Mouse (Mus musculus) CH12.LX (cell line): ENCODE measurements around the gene Hoxc4. TPM values are rescaled to one million over a fixed set of nuclear protein-coding genes. Genes with fewer than 3 reads are reported as not detected.

ENCODE experiments used
- DNase-seq: peaks from one replicate; pipeline ENCODE4 v3.0.0-alpha.2; 2013; ENCODE audit errors: extremely low read depth
- H3K27ac ChIP-seq: 2 replicates; pipeline ENCODE4 v1.5.1; 2012; ENCODE audit warnings: low read depth, mild to moderate bottlenecking, control low read depth, moderate library complexity; ENCODE audit not compliant: insufficient read depth
- H3K27me3 ChIP-seq: replicated peaks from 2 replicates; pipeline ENCODE3; 2012; ENCODE audit warnings: inconsistent platforms
- H3K36me3 ChIP-seq, 2 experiments: replicated peaks in 1 of 2; 2 replicates each; pipeline versions ENCODE3 to v1.6.1; 2012; ENCODE audit warnings: inconsistent platforms in 1 of 2, low read length in 1 of 2, mild to moderate bottlenecking in 1 of 2, mixed read lengths in 1 of 2, moderate library complexity in 1 of 2; ENCODE audit not compliant: control insufficient read depth in 1 of 2, insufficient read depth in 1 of 2
- H3K4me1 ChIP-seq, 2 experiments: 2 replicates each; pipeline ENCODE4 v1.6.1; 2012; ENCODE audit warnings: inconsistent platforms in 1 of 2, moderate library complexity in 1 of 2; ENCODE audit not compliant: insufficient read depth in 2 of 2, control insufficient read depth in 1 of 2
- H3K4me2 ChIP-seq: 2 replicates; pipeline ENCODE4 v1.6.1; 2012; ENCODE audit warnings: low read depth, mild to moderate bottlenecking, control low read depth; ENCODE audit not compliant: poor library complexity, insufficient read depth, severe bottlenecking
- H3K4me3 ChIP-seq, 3 experiments: fragments of 150-350 bp in 1 of 3; sonication (generic) in 1 of 3; replicated peaks in 1 of 3; 2 replicates each; pipeline versions ENCODE3 to v1.5.1; 2011 to 2012; ENCODE audit warnings: low read depth in 2 of 3, low read length in 2 of 3, mild to moderate bottlenecking in 2 of 3, moderate library complexity in 2 of 3, control low read depth in 1 of 3, improper control_type of control experiment in 1 of 3, inconsistent platforms in 1 of 3, mixed read lengths in 1 of 3; ENCODE audit not compliant: poor library complexity in 1 of 3
- H3K79me2 ChIP-seq: replicated peaks from 2 replicates; pipeline ENCODE4 v1.6.1; 2012; ENCODE audit warnings: mild to moderate bottlenecking, moderate library complexity; ENCODE audit not compliant: control insufficient read depth, poor library complexity, insufficient read depth, severe bottlenecking; ENCODE audit errors: extremely low read depth
- H3K9ac ChIP-seq: 2 replicates; pipeline ENCODE4 v1.6.1; 2012; ENCODE audit warnings: low read depth, mild to moderate bottlenecking, control low read depth, moderate library complexity; ENCODE audit not compliant: insufficient read depth
- H3K9me3 ChIP-seq: replicated peaks from 2 replicates; pipeline ENCODE3; 2012; ENCODE audit warnings: low read length, inconsistent platforms, mixed read lengths
- BHLHE40 ChIP-seq: IDR thresholded peaks from 2 replicates; pipeline ENCODE4 v1.6.1; 2011; ENCODE audit warnings: mild to moderate bottlenecking, low read depth, low read length, improper control_type of control experiment
- CHD2 ChIP-seq: IDR thresholded peaks from 2 replicates; pipeline ENCODE4 v1.6.1; 2011; ENCODE audit warnings: low read length, improper control_type of control experiment
- CTCF ChIP-seq, 2 experiments: IDR thresholded peaks in 1 of 2; conservative IDR thresholded peaks in 1 of 2; 2 replicates each; pipeline ENCODE4 v1.5.1; 2011 to 2012; ENCODE audit warnings: low read depth in 2 of 2, low read length in 2 of 2, improper control_type of control experiment in 1 of 2, inconsistent platforms in 1 of 2, mild to moderate bottlenecking in 1 of 2, moderate library complexity in 1 of 2
- E2F4 ChIP-seq: IDR thresholded peaks from 2 replicates; pipeline ENCODE4 v1.6.1; 2011; ENCODE audit warnings: low read depth, low read length, improper control_type of control experiment; ENCODE audit not compliant: insufficient replicate concordance
- ELF1 ChIP-seq: IDR thresholded peaks from 2 replicates; pipeline ENCODE4 v1.6.1; 2014; ENCODE audit warnings: low read depth, mild to moderate bottlenecking, inconsistent platforms, low read length, improper control_type of control experiment
- GABPA ChIP-seq: IDR thresholded peaks from 2 replicates; pipeline ENCODE4 v1.6.1; 2012; ENCODE audit warnings: low read depth, low read length, improper control_type of control experiment, inconsistent platforms; ENCODE audit not compliant: insufficient replicate concordance
- HCFC1 ChIP-seq: IDR thresholded peaks from 2 replicates; pipeline ENCODE4 v1.6.1; 2012; ENCODE audit warnings: low read depth, mild to moderate bottlenecking, inconsistent platforms, low read length, improper control_type of control experiment
- IRF4 ChIP-seq: IDR thresholded peaks from 2 replicates; pipeline ENCODE4 v1.6.1; 2014; ENCODE audit warnings: low read depth, mild to moderate bottlenecking, inconsistent platforms, low read length, improper control_type of control experiment
- JUND ChIP-seq: conservative IDR thresholded peaks from 2 replicates; pipeline ENCODE4 v1.6.1; 2011; ENCODE audit warnings: low read depth, low read length, improper control_type of control experiment
- MAX ChIP-seq: IDR thresholded peaks from 2 replicates; pipeline ENCODE4 v1.6.1; 2011; ENCODE audit warnings: low read length, improper control_type of control experiment
- MAZ ChIP-seq: IDR thresholded peaks from 2 replicates; pipeline ENCODE4 v1.6.1; 2012; ENCODE audit warnings: low read depth, mild to moderate bottlenecking, inconsistent platforms, low read length, improper control_type of control experiment, moderate library complexity
- NELFE ChIP-seq: IDR thresholded peaks from 2 replicates; pipeline ENCODE4 v1.6.1; 2011; ENCODE audit warnings: low read depth, low read length, improper control_type of control experiment
- PAX5 ChIP-seq: IDR thresholded peaks from 2 replicates; pipeline ENCODE4 v1.6.1; 2012; ENCODE audit warnings: low read length, inconsistent platforms, mixed read lengths
- POLR2A ChIP-seq: IDR thresholded peaks from 2 replicates; pipeline ENCODE4 v1.6.1; 2011; ENCODE audit warnings: low read depth, mild to moderate bottlenecking, improper control_type of control experiment, low read length
- RAD21 ChIP-seq: IDR thresholded peaks from 2 replicates; pipeline ENCODE4 v1.6.1; 2011; ENCODE audit warnings: low read depth, mild to moderate bottlenecking, low read length, improper control_type of control experiment, moderate library complexity
- RCOR1 ChIP-seq: conservative IDR thresholded peaks from 2 replicates; pipeline ENCODE4 v1.6.1; 2012; ENCODE audit warnings: low read depth, mild to moderate bottlenecking, inconsistent platforms, low read length, improper control_type of control experiment
- SIN3A ChIP-seq: IDR thresholded peaks from 2 replicates; pipeline ENCODE4 v1.6.1; 2012; ENCODE audit warnings: low read length, improper control_type of control experiment, inconsistent platforms
- SMC3 ChIP-seq: IDR thresholded peaks from 2 replicates; pipeline ENCODE4 v1.6.1; 2011; ENCODE audit warnings: low read depth, low read length, improper control_type of control experiment
- UBTF ChIP-seq: IDR thresholded peaks from 2 replicates; pipeline ENCODE4 v1.6.1; 2012; ENCODE audit warnings: low read depth, mild to moderate bottlenecking, inconsistent platforms, low read length, improper control_type of control experiment, moderate library complexity
- USF1 ChIP-seq: IDR thresholded peaks from 2 replicates; pipeline ENCODE4 v1.6.1; 2014; ENCODE audit warnings: low read depth, mild to moderate bottlenecking, inconsistent platforms, low read length, improper control_type of control experiment
- USF2 ChIP-seq: conservative IDR thresholded peaks from 2 replicates; pipeline ENCODE4 v1.6.1; 2011; ENCODE audit warnings: low read depth, low read length, improper control_type of control experiment
- ZC3H11A ChIP-seq: IDR thresholded peaks from 2 replicates; pipeline ENCODE4 v1.6.1; 2012; ENCODE audit warnings: low read depth, mild to moderate bottlenecking, inconsistent platforms, low read length, improper control_type of control experiment
- ZKSCAN1 ChIP-seq: IDR thresholded peaks from 2 replicates; pipeline ENCODE4 v1.6.1; 2012; ENCODE audit warnings: low read depth, inconsistent platforms, low read length, improper control_type of control experiment, borderline replicate concordance
- ZMIZ1 ChIP-seq: IDR thresholded peaks from 2 replicates; pipeline ENCODE4 v1.6.1; 2012; ENCODE audit warnings: low read depth, mild to moderate bottlenecking, inconsistent platforms, low read length, improper control_type of control experiment
- ZNF384 ChIP-seq: IDR thresholded peaks from 2 replicates; pipeline ENCODE4 v1.6.1; 2012; ENCODE audit warnings: low read depth, low read length, improper control_type of control experiment, inconsistent platforms
- dilution Hi-C: fragments of 300-500 bp; cut with MboI; formaldehyde crosslinking; loops from 2 replicates; pipeline ENCODE4 v1.14.3; 2020; ENCODE audit warnings: low sequenced_read_pairs; ENCODE audit not compliant: extremely low pct_unique_long_range_greater_than_20kb, extremely low pct_ligation_motif_present
- in situ Hi-C: fragments of 300-500 bp; cut with MboI; formaldehyde crosslinking; loops from 3 replicates; pipeline ENCODE4 v1.14.3; 2019; ENCODE audit warnings: low sequenced_read_pairs, low pct_ligation_motif_present, low pct_unique_long_range_greater_than_20kb, mixed read lengths
- polyA plus RNA-seq: library from polyadenylated mRNA; unstranded; fragments of >175 nt; gene quantifications from 2 replicates; pipeline ENCODE4 v1.2.1, GENCODE M21; 2012; ENCODE audit warnings: low read depth; ENCODE audit not compliant: insufficient read length
- total RNA-seq, 2 experiments: library from RNA; depleted of rRNA; stranded (reverse); fragments of 300-350 nt in 1 of 2; fragments of >200 nt in 1 of 2; gene quantifications; 2 replicates each; pipeline ENCODE4 v1.2.3; 2012 to 2014

Hoxc4 gene
- total and polyA plus RNA-seq, 3 experiments, result 5.7 to 31.7 (median 8.6) TPM

- Histone ChIP-seq H3K9ac (no peak overlapping the region), H3K27ac (no peak overlapping the region), H3K4me2 (no peak overlapping the region), H3K9me3 (no peaks in the 10 kb centered on the region), H3K4me3 (no peak overlapping the region), H3K79me2 (no peaks in the 10 kb centered on the region), H3K4me1 (peaks cover 0 to 2% of the 10 kb centered on the region in 2 experiments; a peak in 1 of 4 replicates), H3K36me3 (no peaks in the 10 kb centered on the region), H3K27me3 (peaks cover 64% of the 10 kb centered on the region)
- in situ Hi-C loops (loop anchor here (5.0 to 10.0 kb wide), 2 partner anchors 185 to 328 kb away; partner anchors contain the start of gene Gpr84), dilution Hi-C loops (no loop called here)
- no peak for TF ChIP-seq GABPA
- TF ChIP-seq SMC3, result peak; percentile 99
- peak; percentile 55; the same call in 1 of the 2 replicates for TF ChIP-seq NELFE
- no peak for TF ChIP-seq HCFC1
- peak; percentile 99 for TF ChIP-seq RAD21
- no peak for TF ChIP-seq ZNF384
- TF ChIP-seq IRF4, result peak; percentile 30; the same call in 1 of the 2 replicates
- 0 out of 2 replicates have a peak, but pooled peaks have one; percentile 7 for TF ChIP-seq BHLHE40
- TF ChIP-seq USF2, result no peak
- peak; percentile 98 for TF ChIP-seq ZC3H11A
- TF ChIP-seq CHD2, result no peak
- 0 out of 2 replicates have a peak, but pooled peaks have one; percentile 41 for TF ChIP-seq MAZ
- no peak for TF ChIP-seq USF1
- TF ChIP-seq CTCF (conservative IDR thresholded peaks at IDR 0.05 in 1 of 2, IDR thresholded peaks at IDR 0.05 in 1 of 2; ENCODE audit: low read depth in 2 of 2, low read length in 2 of 2), result peak; percentile 69 to 98
- no peak for TF ChIP-seq JUND
- TF ChIP-seq E2F4, result no peak
- peak; percentile 93 for DNase-seq
Observed at GRCm38 (mm10) chr15:102987124-102987833, 31.5 kb upstream of the Hoxc4 start.

- Histone ChIP-seq H3K27ac (no peak overlapping the region), H3K9ac (no peak overlapping the region), H3K9me3 (no peaks in the 10 kb centered on the region), H3K4me3 (no peak overlapping the region), H3K27me3 (peaks cover 59% of the 10 kb centered on the region), H3K4me1 (peaks cover 0 to 2% of the 10 kb centered on the region in 2 experiments; a peak in 1 of 4 replicates), H3K4me2 (no peak overlapping the region), H3K36me3 (no peaks in the 10 kb centered on the region), H3K79me2 (no peaks in the 10 kb centered on the region)
- TF ChIP-seq ZNF384 (no peak; the same call in 1 of the 2 replicates), MAX (no peak), ZMIZ1 (no peak), UBTF (no peak), USF2 (no peak), E2F4 (no peak), POLR2A (no peak), USF1 (no peak), IRF4 (no peak), RCOR1 (no peak), CHD2 (no peak), SIN3A (no peak), ZKSCAN1 (no peak), PAX5 (no peak), ELF1 (no peak)
- in situ Hi-C loops (loop anchor here (5.0 to 10.0 kb wide), 2 partner anchors 184 to 327 kb away; partner anchors contain the start of gene Gpr84), dilution Hi-C loops (no loop called here)
- no peak for DNase-seq
Observed at GRCm38 (mm10) chr15:102988078-102988477, 30.7 kb upstream of the Hoxc4 start.
